Mouse (Mus musculus) spleen, adult 2 months (tissue): ENCODE data around the gene Sbk1.

ENCODE experiments used
- CTCF ChIP-seq: fragments of 200-500 bp; IDR thresholded peaks from 2 replicates; pipeline ENCODE4 v1.5.1; 2011; ENCODE audit warnings: mild to moderate bottlenecking, inconsistent platforms; ENCODE audit not compliant: insufficient read depth, insufficient read length, insufficient replicate concordance; ENCODE audit errors: extremely low read depth
- POLR2A ChIP-seq: fragments of 200-500 bp; IDR thresholded peaks from 2 replicates; pipeline ENCODE4 v1.6.1; 2011; ENCODE audit warnings: low read depth, low read length, inconsistent platforms

DNA sequence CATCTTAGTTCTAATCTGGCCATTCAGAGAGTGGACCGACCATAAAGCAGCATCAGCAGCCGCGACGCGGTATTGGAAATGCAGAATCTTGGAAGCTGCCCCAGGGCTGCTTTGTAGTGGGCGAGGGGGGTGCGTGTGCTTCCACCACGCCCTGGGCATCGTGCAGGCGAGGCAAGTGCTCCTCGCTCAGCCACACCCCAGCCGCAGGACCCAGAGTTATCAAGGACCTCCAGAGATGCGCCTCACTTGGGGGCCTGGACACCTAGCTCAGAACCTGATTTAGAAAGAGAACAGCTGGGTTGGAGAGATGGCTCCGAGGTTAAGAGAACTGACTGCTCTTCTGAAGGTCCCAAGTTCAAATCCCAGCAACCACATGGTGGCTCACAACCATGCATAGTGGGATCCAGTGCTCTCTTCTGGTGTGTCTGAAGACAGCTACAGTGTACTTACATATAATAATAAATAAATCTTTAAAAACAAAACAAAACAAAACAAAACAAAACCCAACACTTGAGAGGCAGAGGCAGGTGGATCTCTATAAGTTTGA, 31.5 kb upstream of the Sbk1 start:
- TF ChIP-seq CTCF: no peak
- no peak for TF ChIP-seq POLR2A
